Mouse (Mus musculus) embryonic facial prominence, embryonic 10.5 days (tissue): ENCODE results near the gene Tmem145. TPM values are rescaled to one million over a fixed set of nuclear protein-coding genes. Genes with fewer than 3 reads are reported as not detected.

Source experiments
- DNase-seq: peaks from one replicate; pipeline ENCODE4 v3.0.0-alpha.2; 2017; ENCODE audit warnings: low spot score
- H3K27ac ChIP-seq: fragments of 300-500 bp; sonication (generic); replicated peaks from 2 replicates; pipeline ENCODE4 v1.5.1; 2016; ENCODE audit warnings: mild to moderate bottlenecking
- H3K27me3 ChIP-seq: fragments of 300-500 bp; sonication (generic); replicated peaks from 2 replicates; pipeline ENCODE4 v1.6.1; 2016; ENCODE audit warnings: low read depth, mild to moderate bottlenecking; ENCODE audit not compliant: poor library complexity, severe bottlenecking
- H3K36me3 ChIP-seq: fragments of 300-500 bp; sonication (generic); replicated peaks from 2 replicates; pipeline ENCODE4 v1.6.1; 2016; ENCODE audit warnings: mild to moderate bottlenecking, moderate library complexity
- H3K4me1 ChIP-seq: fragments of 300-500 bp; sonication (generic); 2 replicates; pipeline ENCODE4 v1.6.1; 2016
- H3K4me3 ChIP-seq: fragments of 300-500 bp; sonication (generic); 2 replicates; pipeline ENCODE4 v1.5.1; 2016; ENCODE audit warnings: mild to moderate bottlenecking, moderate library complexity
- H3K9me3 ChIP-seq: fragments of 300-500 bp; sonication (generic); 2 replicates; pipeline ENCODE4 v1.6.1; 2016; ENCODE audit warnings: mild to moderate bottlenecking
- WGBS: fragments of 180-500 bp; shearing (Covaris S2); methylation state at CpG from one replicate; pipeline ENCODE4 v1.1.7; 2016; 5-methylcytosine and 5-hydroxymethylcytosine counted together
- polyA plus RNA-seq: library from polyadenylated mRNA; unstranded; fragments of >200 nt; fragmentation: Nextera tagmentation; extraction: Ambion mirVana; gene quantifications from 2 replicates; pipeline ENCODE4 v1.2.1, GENCODE M21; 2016

Tmem145 gene
- polyA plus RNA-seq, 1 experiment from 2014 or later = 1.0 TPM

- Histone ChIP-seq H3K4me3 (no peak overlapping the region), H3K27me3 (peaks cover 47% of the 10 kb centered on the region), H3K36me3 (no peaks in the 10 kb centered on the region), H3K4me1 (peaks cover 24% of the 10 kb centered on the region), H3K27ac (no peak overlapping the region), H3K9me3 (no peaks in the 10 kb centered on the region)
- WGBS = 73% methylated on average over 9 of the region's 9 CpGs
- no peak for DNase-seq
Observed at GRCm38 (mm10) chr7:25303003-25303684, 2.8 kb upstream of the Tmem145 start.

GRCm38 (mm10) chr7:25303685-25304006, 2.3 kb upstream of the Tmem145 start:
- Histone ChIP-seq H3K4me3 (no peak overlapping the region), H3K27ac (no peak overlapping the region), H3K36me3 (no peaks in the 10 kb centered on the region), H3K9me3 (no peaks in the 10 kb centered on the region), H3K4me1 (peaks cover 19% of the 10 kb centered on the region), H3K27me3 (peaks cover 51% of the 10 kb centered on the region)
- WGBS = 82% methylated on average over 3 of the region's 3 CpGs
- DNase-seq = no peak

GRCm38 (mm10) chr7:25305481-25305880, 425 bp upstream of the Tmem145 start:
- DNase-seq = no peak

GRCm38 (mm10) chr7:25306614-25306996, 699 bp downstream of the Tmem145 start:
- peaks cover 73% of the 10 kb centered on the region for H3K27me3 ChIP-seq
- no peak for DNase-seq
- peaks cover 15% of the 10 kb centered on the region for H3K4me1 ChIP-seq
- H3K27ac ChIP-seq = no peak overlapping the region
- H3K4me3 ChIP-seq = peak overlapping the region; percentile 69
- H3K36me3 ChIP-seq = no peaks in the 10 kb centered on the region
- no peaks in the 10 kb centered on the region for H3K9me3 ChIP-seq
- 45% methylated on average over 2 of the region's 2 CpGs for WGBS

More at GRCm38 (mm10) chr7:25305481-25305880, 425 bp upstream of the Tmem145 start:
- H3K4me1 ChIP-seq = peaks cover 19% of the 10 kb centered on the region
- no peaks in the 10 kb centered on the region for H3K36me3 ChIP-seq
- H3K4me3 ChIP-seq = peak overlapping the region; percentile 69
- WGBS = under 1% methylated on average over 2 of the region's 2 CpGs
- no peak overlapping the region for H3K27ac ChIP-seq
- peaks cover 63% of the 10 kb centered on the region for H3K27me3 ChIP-seq
- no peaks in the 10 kb centered on the region for H3K9me3 ChIP-seq

DNA sequence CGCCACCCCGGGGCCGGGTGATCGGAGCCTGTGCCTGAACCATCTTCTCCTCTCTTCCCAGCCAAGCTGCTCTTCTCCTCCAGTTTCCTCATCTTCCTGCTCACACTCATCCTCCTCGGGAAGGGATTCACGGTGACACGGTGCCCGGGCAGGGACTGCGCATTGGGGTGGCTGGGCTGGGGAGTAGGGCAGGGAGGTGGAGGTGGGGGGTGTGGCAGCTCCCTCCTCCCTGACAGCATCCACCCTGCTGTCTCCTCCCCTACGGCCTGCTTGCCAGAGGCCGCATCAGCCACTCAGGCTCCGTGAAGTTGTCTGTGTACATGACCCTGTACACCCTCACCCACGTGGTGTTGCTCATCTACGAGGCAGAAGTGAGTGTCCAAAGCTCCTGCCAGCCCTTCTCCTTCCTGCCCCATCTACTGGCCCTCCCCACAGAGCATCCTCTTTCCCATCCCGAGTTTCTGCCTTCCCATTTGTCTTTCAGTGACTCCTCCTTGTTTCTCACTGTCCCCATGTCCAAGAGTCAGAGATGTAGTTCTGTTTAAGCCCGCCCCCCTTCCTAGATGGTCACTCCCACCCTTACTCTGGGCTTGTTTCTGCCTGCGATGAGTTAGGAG, 2.9 kb downstream of the Tmem145 start:
- H3K36me3 ChIP-seq = no peaks in the 10 kb centered on the region
- peaks cover 82% of the 10 kb centered on the region for H3K27me3 ChIP-seq
- H3K9me3 ChIP-seq = no peaks in the 10 kb centered on the region
- H3K4me1 ChIP-seq = peaks cover 15% of the 10 kb centered on the region
- H3K27ac ChIP-seq = no peak overlapping the region
- 60% methylated on average over 17 of the region's 17 CpGs for WGBS
- no peak for DNase-seq
- no peak overlapping the region for H3K4me3 ChIP-seq

GRCm38 (mm10) chr7:25309425-25309824, 3.5 kb downstream of the Tmem145 start:
- DNase-seq = no peak
- H3K36me3 ChIP-seq = no peaks in the 10 kb centered on the region
- no peak overlapping the region for H3K27ac ChIP-seq
- H3K4me3 ChIP-seq = no peak overlapping the region
- WGBS = 88% methylated on average over 9 of the region's 9 CpGs
- peaks cover 84% of the 10 kb centered on the region for H3K27me3 ChIP-seq
- H3K9me3 ChIP-seq = no peaks in the 10 kb centered on the region
- peaks cover 16% of the 10 kb centered on the region for H3K4me1 ChIP-seq

- no peak overlapping the region for H3K27ac ChIP-seq
- peaks cover 24% of the 10 kb centered on the region for H3K4me1 ChIP-seq
- no peak for DNase-seq
- H3K4me3 ChIP-seq = no peak overlapping the region
- 80% methylated on average over 11 of the region's 11 CpGs for WGBS
- H3K9me3 ChIP-seq = no peaks in the 10 kb centered on the region
- peaks cover 91% of the 10 kb centered on the region for H3K27me3 ChIP-seq
- H3K36me3 ChIP-seq = no peaks in the 10 kb centered on the region
Observed at GRCm38 (mm10) chr7:25311193-25311592, 5.3 kb downstream of the Tmem145 start.

- 44% methylated on average over 7 of the region's 7 CpGs for WGBS
- Histone ChIP-seq H3K4me3 (no peak overlapping the region), H3K27ac (no peak overlapping the region), H3K9me3 (no peaks in the 10 kb centered on the region), H3K36me3 (no peaks in the 10 kb centered on the region), H3K27me3 (peaks cover 71% of the 10 kb centered on the region), H3K4me1 (peaks cover 35% of the 10 kb centered on the region)
- no peak for DNase-seq
Observed at GRCm38 (mm10) chr7:25313325-25313724, 7.4 kb downstream of the Tmem145 start.

- Histone ChIP-seq H3K36me3 (peaks cover 4% of the 10 kb centered on the region; the same call in 1 of the 2 replicates), H3K27ac (peak overlapping the region; percentile 76), H3K4me3 (peak overlapping the region; percentile 78), H3K27me3 (peaks cover 57% of the 10 kb centered on the region), H3K4me1 (peaks cover 39% of the 10 kb centered on the region), H3K9me3 (no peaks in the 10 kb centered on the region)
- WGBS = 1% methylated on average over 51 of the region's 51 CpGs
- DNase-seq = peak; percentile 41
Observed at GRCm38 (mm10) chr7:25314606-25315305, 8.8 kb downstream of the Tmem145 start.

GRCm38 (mm10) chr7:25315306-25316041, 9.6 kb downstream of the Tmem145 start:
- Histone ChIP-seq H3K27ac (peak overlapping the region; percentile 76), H3K36me3 (peaks cover 11% of the 10 kb centered on the region; the same call in 1 of the 2 replicates), H3K9me3 (no peaks in the 10 kb centered on the region), H3K4me1 (peaks cover 39% of the 10 kb centered on the region), H3K27me3 (peaks cover 55% of the 10 kb centered on the region), H3K4me3 (peak overlapping the region; percentile 78)
- under 1% methylated on average over 69 of the region's 69 CpGs for WGBS
- DNase-seq = peak; percentile 52

DNA sequence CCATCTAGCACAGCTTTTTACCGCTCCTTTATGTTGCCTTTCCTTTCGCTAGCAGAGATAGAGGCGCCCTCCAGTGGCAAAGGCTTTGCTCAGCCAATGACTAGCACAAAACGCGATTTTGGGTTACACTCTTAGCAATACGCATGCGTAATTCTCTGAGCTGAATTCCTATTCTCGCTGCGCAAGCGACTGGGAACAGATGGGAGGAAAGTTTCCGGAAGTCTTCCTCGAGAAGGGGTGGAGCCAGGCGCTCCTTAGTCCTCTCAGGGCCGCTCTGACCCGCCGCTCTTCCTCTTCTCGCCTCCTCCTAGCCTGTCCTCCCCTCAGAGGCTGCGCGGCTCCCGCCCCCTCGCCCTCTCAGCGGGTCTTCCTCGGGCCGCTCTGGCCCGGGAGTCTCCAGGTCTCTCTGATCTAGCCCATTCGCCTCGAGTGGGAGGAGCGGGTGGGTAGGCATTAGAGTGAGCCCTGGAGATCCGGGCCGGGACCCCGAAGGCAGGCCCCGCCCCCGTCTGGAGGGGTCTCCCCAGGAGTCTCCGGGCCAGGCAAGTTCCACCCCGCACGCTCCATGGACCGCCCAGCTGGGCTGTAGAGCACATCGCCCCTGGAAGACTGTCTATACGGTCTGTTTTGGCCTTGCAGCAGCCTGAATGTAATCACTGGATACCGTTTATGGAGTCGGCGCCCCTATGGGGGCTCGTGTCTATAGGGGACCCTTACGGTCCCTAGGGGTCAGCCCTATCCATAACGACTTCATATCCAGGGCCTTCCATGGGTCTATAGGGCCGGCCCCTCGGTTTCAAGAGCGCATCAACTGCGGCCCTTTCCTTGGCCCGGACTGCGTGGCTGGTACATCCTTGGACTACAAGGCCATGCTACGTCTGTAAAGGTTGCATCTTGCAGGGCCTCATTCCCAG, 10.9 kb downstream of the Tmem145 start, which contains the start of gene Megf8:
Gene Megf8, plus strand, starts transcription at position 633 of the 914 bp plus-strand sequence.
- peak; percentile 97 for DNase-seq
- peak within 1 kb of the TSS; percentile 91 for H3K27ac ChIP-seq
- peaks cover 44% of the 10 kb centered on the region for H3K27me3 ChIP-seq
- under 1% methylated on average over 52 of the region's 52 CpGs for WGBS
- peak within 1 kb of the TSS; percentile 78 for H3K4me3 ChIP-seq
- H3K9me3 ChIP-seq = no peaks in the 10 kb centered on the region
- H3K4me1 ChIP-seq = peaks cover 48% of the 10 kb centered on the region
- H3K36me3 ChIP-seq = peaks cover 12% of the 10 kb centered on the region; the same call in 1 of the 2 replicates
